Mouse (Mus musculus) ES-E14 (cell line): ENCODE measurements at regions not wholly inside any gene's neighbourhood (a gene's known extent, or its start where the extent isn't known, plus 50 kb on each side); places are given as distances from the start of the nearest gene placed in this dataset.

Source experiments
- DNase-seq: peaks from one replicate; pipeline ENCODE4 v3.0.0-alpha.2; 2013; ENCODE audit warnings: low read depth, low spot score
- H3K27ac ChIP-seq: 2 replicates; pipeline ENCODE4 v1.5.1; 2012; ENCODE audit warnings: low read depth, mild to moderate bottlenecking, low read length, moderate library complexity, mixed read lengths; ENCODE audit not compliant: poor library complexity, insufficient read depth, severe bottlenecking
- H3K36me3 ChIP-seq: 2 replicates; pipeline ENCODE4 v1.6.1; 2012; ENCODE audit warnings: mild to moderate bottlenecking, low read length, moderate library complexity, mixed read lengths; ENCODE audit not compliant: control insufficient read depth, poor library complexity, insufficient read depth, severe bottlenecking
- H3K4me1 ChIP-seq, 2 experiments: fragments of 150-350 bp in 1 of 2; sonication (generic) in 1 of 2; 2 replicates each; pipeline ENCODE4 v1.6.1; 2012; ENCODE audit warnings: low read length in 2 of 2, mild to moderate bottlenecking in 1 of 2, mixed read lengths in 1 of 2; ENCODE audit not compliant: control insufficient read depth in 2 of 2, insufficient read depth in 2 of 2, poor library complexity in 1 of 2
- H3K4me3 ChIP-seq, 2 experiments: fragments of 150-350 bp in 1 of 2; sonication (generic) in 1 of 2; 2 replicates each; pipeline ENCODE4 v1.5.1; 2012; ENCODE audit warnings: low read length in 2 of 2, low read depth in 1 of 2, mild to moderate bottlenecking in 1 of 2, mixed read lengths in 1 of 2; ENCODE audit not compliant: insufficient read depth in 1 of 2, poor library complexity in 1 of 2, severe bottlenecking in 1 of 2
- H3K9ac ChIP-seq: 2 replicates; pipeline ENCODE4 v1.6.1; 2012; ENCODE audit warnings: low read depth, mild to moderate bottlenecking, low read length, mixed read lengths; ENCODE audit not compliant: poor library complexity, insufficient read depth, severe bottlenecking
- H3K9me3 ChIP-seq: fragments of 150-350 bp; sonication (generic); 2 replicates; pipeline ENCODE4 v1.6.1; 2012; ENCODE audit warnings: low read depth, mild to moderate bottlenecking, low read length; ENCODE audit not compliant: control insufficient read depth, insufficient read depth
- CHD2 ChIP-seq: IDR thresholded peaks from 2 replicates; pipeline ENCODE4 v1.6.1; 2014; ENCODE audit warnings: mild to moderate bottlenecking, low read depth, low read length, inconsistent platforms
- HCFC1 ChIP-seq: IDR thresholded peaks from 2 replicates; pipeline ENCODE4 v1.6.1; 2012; ENCODE audit warnings: low read length, inconsistent platforms, borderline replicate concordance; ENCODE audit not compliant: insufficient read depth
- MAFK ChIP-seq: IDR thresholded peaks from 2 replicates; pipeline ENCODE4 v1.6.1; 2014; ENCODE audit warnings: mild to moderate bottlenecking, low read depth, low read length, inconsistent platforms; ENCODE audit not compliant: insufficient read depth
- ZC3H11A ChIP-seq: IDR thresholded peaks from 2 replicates; pipeline ENCODE4 v1.6.1; 2012; ENCODE audit warnings: low read depth, mild to moderate bottlenecking, inconsistent platforms, low read length, borderline replicate concordance
- ZNF384 ChIP-seq: IDR thresholded peaks from 2 replicates; pipeline ENCODE4 v1.6.1; 2012; ENCODE audit warnings: low read depth, low read length, inconsistent platforms
- in situ Hi-C, 2 experiments: fragments of 600-800 bp; cut with MboI; formaldehyde crosslinking; loops; one replicate each; pipeline ENCODE4 v1.15.1; 2025; ENCODE audit warnings: low sequenced_read_pairs in 2 of 2, inconsistent platforms in 1 of 2; ENCODE audit not compliant: unreplicated experiment in 2 of 2

- no peak overlapping the region for H3K27ac ChIP-seq
- in situ Hi-C loops: no loop called here
- TF ChIP-seq CHD2 (no peak), MAFK (no peak), ZC3H11A (no peak), HCFC1 (no peak), ZNF384 (no peak)
Observed at GRCm38 (mm10) chr16:29754579-29755199, 175.6 kb downstream of the Opa1 start.

GRCm38 (mm10) chr16:29758246-29758645 lies 179.1 kb downstream of the Opa1 start:
- DNase-seq: no peak
- no peak overlapping the region for H3K9ac ChIP-seq
- TF ChIP-seq CHD2: no peak
- TF ChIP-seq ZNF384: no peak
- no peak for TF ChIP-seq HCFC1
- TF ChIP-seq ZC3H11A: no peak
- TF ChIP-seq MAFK: no peak
- no peaks in the 10 kb centered on the region for H3K36me3 ChIP-seq
- no peaks in the 10 kb centered on the region for H3K9me3 ChIP-seq
- H3K4me3 ChIP-seq: no peak overlapping the region
- H3K4me1 ChIP-seq: peaks cover 0 to 5% of the 10 kb centered on the region in 2 experiments; a peak in 2 of 4 replicates
- H3K27ac ChIP-seq: no peak overlapping the region
- in situ Hi-C loops: no loop called here

More at GRCm38 (mm10) chr16:29754579-29755199, 175.6 kb downstream of the Opa1 start:
- Histone ChIP-seq H3K4me1 (peaks cover 0 to 5% of the 10 kb centered on the region in 2 experiments; a peak in 2 of 4 replicates), H3K4me3 (no peak overlapping the region), H3K9ac (no peak overlapping the region), H3K9me3 (no peaks in the 10 kb centered on the region), H3K36me3 (no peaks in the 10 kb centered on the region)
- no peak for DNase-seq

- Histone ChIP-seq H3K9me3 (no peaks in the 10 kb centered on the region), H3K4me3 (no peak overlapping the region), H3K27ac (no peak overlapping the region), H3K36me3 (no peaks in the 10 kb centered on the region), H3K9ac (no peak overlapping the region), H3K4me1 (peaks cover 0 to 7% of the 10 kb centered on the region in 2 experiments; a peak in 2 of 4 replicates)
- DNase-seq: no peak
- TF ChIP-seq CHD2 (no peak), ZC3H11A (no peak), ZNF384 (no peak)
- in situ Hi-C loops: no loop called here
Observed at GRCm38 (mm10) chr16:29759416-29759815, 180.3 kb downstream of the Opa1 start.

GRCm38 (mm10) chr16:29760627-29761026 lies 181.5 kb downstream of the Opa1 start:
- TF ChIP-seq MAFK (no peak), ZNF384 (no peak), ZC3H11A (no peak), HCFC1 (no peak), CHD2 (no peak)
- DNase-seq: no peak
- H3K9ac ChIP-seq: no peak overlapping the region
- in situ Hi-C loops: no loop called here
- no peaks in the 10 kb centered on the region for H3K9me3 ChIP-seq
- peaks cover 0 to 7% of the 10 kb centered on the region in 2 experiments; a peak in 2 of 4 replicates for H3K4me1 ChIP-seq
- no peak overlapping the region for H3K27ac ChIP-seq
- H3K36me3 ChIP-seq: no peaks in the 10 kb centered on the region
- H3K4me3 ChIP-seq: no peak overlapping the region
